9 mouse cellular contexts compared by ENCODE assay signal in genomic region chr2:174900671-174900991, GRCm38 (mm10).
DNase-seq lines count a peak whose midpoint lies in the region; ATAC-seq and TF ChIP-seq lines count a peak whose summit lies in the region.
"Had no signal": no experiment of that assay in that cellular context is flagged by ENCODE, and none has a peak within 500 bp of the region (broad histone marks: within the 10 kb centered on the region; RNA-seq: fewer than 3 reads in every experiment).

No protein-coding gene starts in this region.

- H3K9me3 ChIP-seq in embryonic facial prominence, embryonic 10.5 days, result no peaks in the 10 kb centered on the region
- H3K9me3 ChIP-seq in heart, embryonic 14.5 days (ENCODE audit: control insufficient read depth, low read length), result no peaks in the 10 kb centered on the region
- H3K9me3 ChIP-seq in kidney, embryonic 16.5 days (ENCODE audit: low read length), result no peaks in the 10 kb centered on the region
- H3K9me3 ChIP-seq in limb, embryonic 15.5 days, result no peaks in the 10 kb centered on the region
- H3K9me3 ChIP-seq in neural tube, embryonic 15.5 days (replicated peaks), result no peaks in the 10 kb centered on the region

- POLR2A ChIA-PET in Patski (lab: Charles Lee), result no interaction called here

- H3K27ac ChIP-seq in embryonic facial prominence, embryonic 10.5 days (replicated peaks), result peak overlapping the region; percentile 63
- no peak overlapping the region for H3K27ac ChIP-seq in heart, embryonic 14.5 days (replicated peaks in 1 of 2; ENCODE audit: control insufficient read depth in 1 of 2, insufficient read depth in 1 of 2, low read depth in 2 of 2, low read length in 2 of 2)
- peak overlapping the region; percentile 54; the same call in 1 of the 2 replicates for H3K27ac ChIP-seq in kidney, embryonic 16.5 days (ENCODE audit: low read length)
- H3K27ac ChIP-seq in limb, embryonic 15.5 days, result peak overlapping the region; percentile 85
- H3K27ac ChIP-seq in neural tube, embryonic 15.5 days (replicated peaks), result no peak overlapping the region; the same call in 1 of the 2 replicates

- in situ Hi-C loops in Patski (cut with MboI; ENCODE audit: low pct_unique_long_range_greater_than_20kb), result loop anchor here (5.0 kb wide), 1 partner anchor 588 kb away; no protein-coding TSS in a partner anchor

- DNase-seq in A20 (ENCODE audit: low read depth, low spot score), result peak; percentile 35
- DNase-seq in Patski (ENCODE audit: low read depth, low spot score), result no peak
- peak; percentile 62 for DNase-seq in embryonic facial prominence, embryonic 10.5 days (ENCODE audit: low spot score)

- peak; percentile 69 for TF ChIP-seq CTCF in Patski (IDR thresholded peaks at IDR 0.05)

- no peak for ATAC-seq in Patski
- 0 out of 2 replicates have a peak, but pooled peaks have one; percentile 17 for ATAC-seq in heart, embryonic 14.5 days (ENCODE audit: insufficient number of reproducible peaks, insufficient read depth, low FRiP score, low read depth)
- 0 out of 2 replicates have a peak, but pooled peaks have one; percentile 18 for ATAC-seq in kidney, embryonic 16.5 days (ENCODE audit: low FRiP score, low TSS enrichment)
- ATAC-seq in limb, embryonic 15.5 days (ENCODE audit: insufficient number of reproducible peaks, low FRiP score, low TSS enrichment, low read depth), result peak; percentile 61
- peak; percentile 38; the same call in 1 of the 2 replicates for ATAC-seq in neural tube, embryonic 15.5 days (ENCODE audit: low FRiP score)
- ATAC-seq in erythroid progenitor cell, adult 5-6 weeks (replicated peaks; ENCODE audit: low FRiP score, poor library complexity, severe bottlenecking), result no peak

- no peak overlapping the region for H3K9ac ChIP-seq in heart, embryonic 14.5 days (ENCODE audit: low read length)
- H3K9ac ChIP-seq in kidney, embryonic 16.5 days (replicated peaks; ENCODE audit: low read length), result no peak overlapping the region
- H3K9ac ChIP-seq in limb, embryonic 15.5 days, result no peak overlapping the region
- H3K9ac ChIP-seq in neural tube, embryonic 15.5 days (replicated peaks), result no peak overlapping the region

- H3K27me3 ChIP-seq in Patski, result peaks cover 6% of the 10 kb centered on the region
- no peaks in the 10 kb centered on the region for H3K27me3 ChIP-seq in embryonic facial prominence, embryonic 10.5 days (replicated peaks; ENCODE audit: low read depth, poor library complexity, severe bottlenecking)
- H3K27me3 ChIP-seq in heart, embryonic 14.5 days (ENCODE audit: control insufficient read depth, insufficient read depth, low read length), result no peaks in the 10 kb centered on the region
- H3K27me3 ChIP-seq in kidney, embryonic 16.5 days (ENCODE audit: insufficient read depth, low read length), result no peaks in the 10 kb centered on the region
- H3K27me3 ChIP-seq in limb, embryonic 15.5 days, result no peaks in the 10 kb centered on the region
- H3K27me3 ChIP-seq in neural tube, embryonic 15.5 days (replicated peaks), result no peaks in the 10 kb centered on the region

- H3K36me3 ChIP-seq in embryonic facial prominence, embryonic 10.5 days (replicated peaks), result no peaks in the 10 kb centered on the region
- no peaks in the 10 kb centered on the region for H3K36me3 ChIP-seq in heart, embryonic 14.5 days (ENCODE audit: control insufficient read depth, insufficient read depth, low read length)
- no peaks in the 10 kb centered on the region for H3K36me3 ChIP-seq in kidney, embryonic 16.5 days (ENCODE audit: insufficient read depth, low read length)
- H3K36me3 ChIP-seq in limb, embryonic 15.5 days, result no peaks in the 10 kb centered on the region
- H3K36me3 ChIP-seq in neural tube, embryonic 15.5 days, result no peaks in the 10 kb centered on the region

- CTCF ChIA-PET in Patski (lab: Charles Lee), result interaction anchor here (2.3 kb wide), 1 partner anchor 590 kb away, joined by 8 read pairs; no protein-coding TSS in a partner anchor

- H3K4me2 ChIP-seq in heart, embryonic 14.5 days (ENCODE audit: low read length), result no peak overlapping the region
- no peak overlapping the region for H3K4me2 ChIP-seq in kidney, embryonic 16.5 days (replicated peaks; ENCODE audit: low read depth, low read length)
- H3K4me2 ChIP-seq in limb, embryonic 15.5 days, result no peak overlapping the region
- no peak overlapping the region for H3K4me2 ChIP-seq in neural tube, embryonic 15.5 days

- H3K4me3 ChIP-seq in embryonic facial prominence, embryonic 10.5 days, result no peak overlapping the region
- H3K4me3 ChIP-seq in heart, embryonic 14.5 days (ENCODE audit: control insufficient read depth in 1 of 2, insufficient read depth in 1 of 2, low read depth in 1 of 2, low read length in 2 of 2), result no peak overlapping the region
- no peak overlapping the region for H3K4me3 ChIP-seq in kidney, embryonic 16.5 days (ENCODE audit: low read length)
- H3K4me3 ChIP-seq in limb, embryonic 15.5 days, result no peak overlapping the region
- no peak overlapping the region for H3K4me3 ChIP-seq in neural tube, embryonic 15.5 days (replicated peaks)
- H3K4me3 ChIP-seq: myocyte had no signal

- H3K4me1 ChIP-seq in embryonic facial prominence, embryonic 10.5 days, result peaks cover 29% of the 10 kb centered on the region
- H3K4me1 ChIP-seq in heart, embryonic 14.5 days (ENCODE audit: control insufficient read depth in 2 of 2, insufficient read depth in 2 of 2, low read length in 2 of 2), result peaks cover 5 to 9% of the 10 kb centered on the region in 2 experiments; a peak in 3 of 4 replicates
- peaks cover 6% of the 10 kb centered on the region for H3K4me1 ChIP-seq in kidney, embryonic 16.5 days (ENCODE audit: insufficient read depth, low read length)
- peaks cover 22% of the 10 kb centered on the region for H3K4me1 ChIP-seq in limb, embryonic 15.5 days
- no peaks in the 10 kb centered on the region for H3K4me1 ChIP-seq in neural tube, embryonic 15.5 days

Comparison
In these comparisons a context has a peak if more than half of its experiments do, and no peak if none do; other contexts are left out.
1. ATAC-seq: peak in heart, embryonic 14.5 days (single experiment), kidney, embryonic 16.5 days (single experiment), limb, embryonic 15.5 days (single experiment) and neural tube, embryonic 15.5 days (single experiment); none in Patski (single experiment) and erythroid progenitor cell, adult 5-6 weeks (single experiment).
2. H3K27ac ChIP-seq: peak in embryonic facial prominence, embryonic 10.5 days (single experiment), kidney, embryonic 16.5 days (single experiment) and limb, embryonic 15.5 days (single experiment); none in heart, embryonic 14.5 days (0 of 2) and neural tube, embryonic 15.5 days (single experiment).